Comparison of ENCODE assay signal across 8 mouse cellular contexts in genomic region chr10:127516576-127517260, GRCm38 (mm10). TPM values are rescaled to one million over a fixed set of nuclear protein-coding genes. Genes with fewer than 3 reads are reported as not detected.
DNase-seq lines count a peak whose midpoint lies in the region; ATAC-seq and TF ChIP-seq lines count a peak whose summit lies in the region.

No protein-coding gene starts in this region.

- no peak for TF ChIP-seq POLR2A in testis, adult 2 months (IDR thresholded peaks at IDR 0.05; ENCODE audit: control insufficient read depth, low read depth, low read length)
- TF ChIP-seq POLR2A in limb, embryonic 14.5 days (IDR thresholded peaks at IDR 0.05; ENCODE audit: borderline replicate concordance, extremely low read depth, insufficient read depth, insufficient read length) = no peak

- H3K9me3 ChIP-seq in heart, postnatal 0 days (replicated peaks; ENCODE audit: control insufficient read depth, low read length) = no peaks in the 10 kb centered on the region
- no peaks in the 10 kb centered on the region for H3K9me3 ChIP-seq in limb, embryonic 14.5 days (ENCODE audit: control insufficient read depth, low read length)
- no peaks in the 10 kb centered on the region for H3K9me3 ChIP-seq in neural tube, embryonic 13.5 days

- DNase-seq in testis, postnatal 10 days (ENCODE audit: low spot score) = no peak
- DNase-seq in heart, postnatal 0 days (ENCODE audit: low spot score) = peak; percentile 44
- DNase-seq in limb, embryonic 14.5 days (ENCODE audit: low spot score) = peak; percentile 58
- DNase-seq in thymus, postnatal 36 days = no peak
- DNase-seq in testis, postnatal 14 days (ENCODE audit: low spot score) = no peak
- no peak for DNase-seq in spleen, postnatal 4 days (ENCODE audit: low spot score in 2 of 2)

- H3K4me1 ChIP-seq in testis, adult 2 months (ENCODE audit: control insufficient read depth, insufficient read depth, low read length) = peaks cover 56% of the 10 kb centered on the region
- peaks cover 32% of the 10 kb centered on the region for H3K4me1 ChIP-seq in heart, postnatal 0 days (ENCODE audit: control insufficient read depth, insufficient read depth)
- H3K4me1 ChIP-seq in limb, embryonic 14.5 days (ENCODE audit: control insufficient read depth, insufficient read depth, low read length) = peaks cover 41% of the 10 kb centered on the region
- peaks cover 79% of the 10 kb centered on the region for H3K4me1 ChIP-seq in neural tube, embryonic 13.5 days (replicated peaks)

- peak; percentile 42 for ATAC-seq in heart, postnatal 0 days (ENCODE audit: insufficient read depth, low read depth)
- peak; percentile 23; the same call in 1 of the 2 replicates for ATAC-seq in limb, embryonic 14.5 days (ENCODE audit: low FRiP score, low read depth)
- no peak for ATAC-seq in neural tube, embryonic 13.5 days (ENCODE audit: low read depth)

- peak overlapping the region; percentile 48 for H3K4me2 ChIP-seq in heart, postnatal 0 days (ENCODE audit: low read depth, low read length)
- H3K4me2 ChIP-seq in limb, embryonic 14.5 days (replicated peaks; ENCODE audit: low read depth, low read length, severe bottlenecking) = peak overlapping the region; percentile 41
- H3K4me2 ChIP-seq in neural tube, embryonic 13.5 days = peak overlapping the region; percentile 39

- H3K9ac ChIP-seq in heart, postnatal 0 days (replicated peaks; ENCODE audit: low read depth, low read length) = peak overlapping the region; percentile 28; the same call in 1 of the 2 replicates
- peak overlapping the region; percentile 46 for H3K9ac ChIP-seq in limb, embryonic 14.5 days (ENCODE audit: low read depth, low read length, severe bottlenecking)
- 0 out of 2 replicates have a peak overlapping the region, but pooled peaks have one; percentile 31 for H3K9ac ChIP-seq in neural tube, embryonic 13.5 days

- no peaks in the 10 kb centered on the region for H3K36me3 ChIP-seq in testis, adult 2 months (ENCODE audit: control insufficient read depth, insufficient read depth, low read length)
- H3K36me3 ChIP-seq in heart, postnatal 0 days (replicated peaks; ENCODE audit: control insufficient read depth, insufficient read depth, low read length) = peaks cover 30% of the 10 kb centered on the region
- peaks cover 26% of the 10 kb centered on the region for H3K36me3 ChIP-seq in limb, embryonic 14.5 days (ENCODE audit: control insufficient read depth, insufficient read depth, low read length)
- H3K36me3 ChIP-seq in neural tube, embryonic 13.5 days = peaks cover 22% of the 10 kb centered on the region

- peak overlapping the region; percentile 82 for H3K4me3 ChIP-seq in testis, adult 2 months (ENCODE audit: control insufficient read depth, low read depth, low read length)
- peak overlapping the region; percentile 14 for H3K4me3 ChIP-seq in heart, postnatal 0 days (ENCODE audit: low read depth, low read length)
- H3K4me3 ChIP-seq in limb, embryonic 14.5 days (replicated peaks; ENCODE audit: low read length) = 0 out of 2 replicates have a peak overlapping the region, but pooled peaks have one; percentile 7
- 0 out of 2 replicates have a peak overlapping the region, but pooled peaks have one; percentile 3 for H3K4me3 ChIP-seq in neural tube, embryonic 13.5 days

- peak overlapping the region; percentile 72 for H3K27ac ChIP-seq in testis, adult 2 months (ENCODE audit: control insufficient read depth, insufficient read depth, low read depth, low read length)
- H3K27ac ChIP-seq in heart, postnatal 0 days (ENCODE audit: low read depth) = peak overlapping the region; percentile 63
- H3K27ac ChIP-seq in limb, embryonic 14.5 days (replicated peaks; ENCODE audit: low read depth, low read length) = no peak overlapping the region
- H3K27ac ChIP-seq in neural tube, embryonic 13.5 days (replicated peaks) = peak overlapping the region; percentile 42; the same call in 1 of the 2 replicates

- WGBS in heart, postnatal 0 days = 12% methylated on average over 26 of the region's 30 CpGs
- 12% methylated on average over 30 of the region's 30 CpGs for WGBS in limb, embryonic 14.5 days
- WGBS in neural tube, embryonic 13.5 days = 2% methylated on average over 29 of the region's 30 CpGs

- no peaks in the 10 kb centered on the region for H3K27me3 ChIP-seq in testis, adult 2 months (ENCODE audit: control insufficient read depth, insufficient read depth, low read length)
- H3K27me3 ChIP-seq in heart, postnatal 0 days (ENCODE audit: control insufficient read depth, insufficient read depth, low read length) = peaks cover 25% of the 10 kb centered on the region
- peaks cover 41% of the 10 kb centered on the region for H3K27me3 ChIP-seq in limb, embryonic 14.5 days (ENCODE audit: control insufficient read depth, insufficient read depth, low read length)
- H3K27me3 ChIP-seq in neural tube, embryonic 13.5 days = peaks cover 46% of the 10 kb centered on the region

- TF ChIP-seq EP300 in heart, postnatal 0 days (IDR thresholded peaks at IDR 0.05; ENCODE audit: low read depth) = no peak

- no peak for TF ChIP-seq CTCF in testis, adult 2 months (IDR thresholded peaks at IDR 0.05; ENCODE audit: control insufficient read depth, insufficient read depth, insufficient replicate concordance, low read depth, low read length)
- TF ChIP-seq CTCF in heart, postnatal 0 days (IDR thresholded peaks at IDR 0.05; ENCODE audit: low read depth) = no peak

RNA-seq across cellular contexts. Expression of gene Ndufa4l2, which starts 2.0 kb away (rescaled TPM):
- 65.0 and 74.9 TPM in 2 replicates for polyA plus RNA-seq in testis, adult 2 months (2012; rRNA removed)
- 43.8 and 68.3 TPM in 2 replicates for total RNA-seq in heart, postnatal 0 days (2014; rRNA removed; ENCODE audit: low replicate concordance)
- polyA plus RNA-seq in heart, postnatal 0 days (2015; fragmentation: Nextera tagmentation; extraction: Ambion mirVana) = 46.4 and 47.6 TPM in 2 replicates
- 31.7 and 36.9 TPM in 2 replicates for polyA plus RNA-seq in limb, embryonic 14.5 days (2012; rRNA removed)
- polyA plus RNA-seq in limb, embryonic 14.5 days (2014; fragmentation: Nextera tagmentation; extraction: Ambion mirVana) = 44.5 and 62.9 TPM in 2 replicates
- 10.1 and 10.6 TPM in 2 replicates for polyA plus RNA-seq in neural tube, embryonic 13.5 days (2015; fragmentation: Nextera tagmentation; extraction: Ambion mirVana)

RNA-seq across cellular contexts. Expression of gene Shmt2, which starts 5.5 kb away (rescaled TPM):
- 12.7 and 16.7 TPM in 2 replicates for polyA plus RNA-seq in testis, adult 2 months (2012; rRNA removed)
- total RNA-seq in heart, postnatal 0 days (2014; rRNA removed; ENCODE audit: low replicate concordance) = 109 and 161 TPM in 2 replicates
- polyA plus RNA-seq in heart, postnatal 0 days (2015; fragmentation: Nextera tagmentation; extraction: Ambion mirVana) = 47.9 and 51.5 TPM in 2 replicates
- 146 and 178 TPM in 2 replicates for polyA plus RNA-seq in limb, embryonic 14.5 days (2012; rRNA removed)
- 89.4 and 94.6 TPM in 2 replicates for polyA plus RNA-seq in limb, embryonic 14.5 days (2014; fragmentation: Nextera tagmentation; extraction: Ambion mirVana)
- 52.4 and 53.0 TPM in 2 replicates for polyA plus RNA-seq in neural tube, embryonic 13.5 days (2015; fragmentation: Nextera tagmentation; extraction: Ambion mirVana)

RNA-seq across cellular contexts. Expression of gene Stac3, which starts 15.2 kb away (rescaled TPM):
- polyA plus RNA-seq in testis, adult 2 months (2012; rRNA removed) = 0.97 and 1.0 TPM in 2 replicates
- 0.08 TPM in 1 of 2 replicates, not detected in the other for total RNA-seq in heart, postnatal 0 days (2014; rRNA removed; ENCODE audit: low replicate concordance)
- polyA plus RNA-seq in heart, postnatal 0 days (2015; fragmentation: Nextera tagmentation; extraction: Ambion mirVana) = 0.30 TPM in 1 of 2 replicates, not detected in the other
- 33.3 and 43.2 TPM in 2 replicates for polyA plus RNA-seq in limb, embryonic 14.5 days (2012; rRNA removed)
- 2.0 and 4.4 TPM in 2 replicates for polyA plus RNA-seq in limb, embryonic 14.5 days (2014; fragmentation: Nextera tagmentation; extraction: Ambion mirVana)
- 2.4 and 3.2 TPM in 2 replicates for polyA plus RNA-seq in neural tube, embryonic 13.5 days (2015; fragmentation: Nextera tagmentation; extraction: Ambion mirVana)

RNA-seq across cellular contexts. Expression of gene Nxph4, which starts 17.6 kb away (rescaled TPM):
- 0.36 and 0.51 TPM in 2 replicates for polyA plus RNA-seq in testis, adult 2 months (2012; rRNA removed)
- not detected in 2 replicates for total RNA-seq in heart, postnatal 0 days (2014; rRNA removed; ENCODE audit: low replicate concordance)
- 0.41 and 0.49 TPM in 2 replicates for polyA plus RNA-seq in heart, postnatal 0 days (2015; fragmentation: Nextera tagmentation; extraction: Ambion mirVana)
- polyA plus RNA-seq in limb, embryonic 14.5 days (2012; rRNA removed) = 7.2 and 9.6 TPM in 2 replicates
- 17.5 and 19.9 TPM in 2 replicates for polyA plus RNA-seq in limb, embryonic 14.5 days (2014; fragmentation: Nextera tagmentation; extraction: Ambion mirVana)
- 128 and 133 TPM in 2 replicates for polyA plus RNA-seq in neural tube, embryonic 13.5 days (2015; fragmentation: Nextera tagmentation; extraction: Ambion mirVana)

Comparison
In these comparisons a context has a peak if more than half of its experiments do, and no peak if none do; other contexts are left out.
1. H3K4me3 ChIP-seq: peak in every context shown above with its lines; median percentile 82 in testis, adult 2 months; 14 in heart, postnatal 0 days; 7 in limb, embryonic 14.5 days; 3 in neural tube, embryonic 13.5 days.
2. DNase-seq: peak in heart, postnatal 0 days (single experiment) and limb, embryonic 14.5 days (single experiment); none in testis, postnatal 10 days (single experiment), thymus, postnatal 36 days (0 of 2), testis, postnatal 14 days (single experiment) and spleen, postnatal 4 days (0 of 2).
3. Peak in every context shown above with its lines, with median percentiles within 50 percentile points of each other: H3K4me2 ChIP-seq and H3K9ac ChIP-seq.